Mouse (Mus musculus): ENCODE measurements around the gene Hist2h4. TPM values are rescaled to one million over a fixed set of nuclear protein-coding genes. Genes with fewer than 3 reads are reported as not detected.

Gene Hist2h4
- 6.8 and 9.5 TPM in 2 replicates for polyA plus RNA-seq (2012; rRNA removed)

DNA sequence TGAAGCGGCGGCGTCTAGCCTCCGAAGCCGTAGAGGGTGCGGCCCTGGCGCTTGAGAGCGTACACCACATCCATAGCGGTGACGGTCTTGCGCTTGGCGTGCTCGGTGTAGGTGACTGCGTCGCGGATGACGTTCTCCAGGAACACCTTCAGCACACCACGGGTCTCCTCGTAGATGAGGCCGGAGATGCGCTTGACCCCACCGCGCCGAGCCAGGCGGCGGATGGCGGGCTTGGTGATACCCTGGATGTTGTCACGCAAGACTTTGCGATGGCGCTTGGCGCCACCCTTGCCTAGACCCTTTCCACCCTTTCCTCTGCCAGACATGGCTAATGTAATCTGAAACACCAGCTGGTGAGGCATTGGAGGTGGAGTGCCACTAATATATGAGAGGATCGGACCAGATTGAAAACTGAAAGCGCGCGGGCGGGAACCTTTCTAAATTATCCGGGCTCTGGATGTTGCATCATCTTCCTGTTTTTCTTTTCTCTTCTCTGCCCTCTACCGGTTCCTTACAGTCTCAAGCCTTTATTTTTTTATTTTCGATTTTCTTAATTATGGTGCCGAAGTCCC, at the start of gene Hist2h4:
TSS of gene Hist2h4 (minus strand) at position 333 of the 572 bp plus-strand sequence.

DNA sequence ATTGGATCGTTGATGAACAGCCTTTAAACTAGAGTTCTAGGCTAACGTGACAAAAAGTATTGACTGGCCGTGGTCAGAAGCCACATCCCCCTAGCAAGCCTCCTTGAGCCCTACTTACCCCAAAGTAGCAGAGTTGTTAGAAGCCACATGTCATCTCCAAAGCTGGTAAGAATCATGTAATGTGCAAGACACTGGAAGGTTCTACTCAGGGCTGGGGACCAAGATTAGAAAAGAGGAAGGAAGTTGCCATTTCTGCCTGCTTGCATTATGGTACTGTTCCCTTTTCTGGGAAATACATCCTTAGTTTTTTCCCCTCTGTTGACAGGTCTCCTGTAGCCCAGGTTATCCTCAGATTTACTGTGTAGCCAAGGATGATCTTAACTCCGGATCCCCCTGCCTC, 30.7 kb upstream of the Hist2h4 start, which contains the start of gene Fcgr1:
TSS of gene Fcgr1 (minus strand) at position 183 of the 400 bp plus-strand sequence.

DNA sequence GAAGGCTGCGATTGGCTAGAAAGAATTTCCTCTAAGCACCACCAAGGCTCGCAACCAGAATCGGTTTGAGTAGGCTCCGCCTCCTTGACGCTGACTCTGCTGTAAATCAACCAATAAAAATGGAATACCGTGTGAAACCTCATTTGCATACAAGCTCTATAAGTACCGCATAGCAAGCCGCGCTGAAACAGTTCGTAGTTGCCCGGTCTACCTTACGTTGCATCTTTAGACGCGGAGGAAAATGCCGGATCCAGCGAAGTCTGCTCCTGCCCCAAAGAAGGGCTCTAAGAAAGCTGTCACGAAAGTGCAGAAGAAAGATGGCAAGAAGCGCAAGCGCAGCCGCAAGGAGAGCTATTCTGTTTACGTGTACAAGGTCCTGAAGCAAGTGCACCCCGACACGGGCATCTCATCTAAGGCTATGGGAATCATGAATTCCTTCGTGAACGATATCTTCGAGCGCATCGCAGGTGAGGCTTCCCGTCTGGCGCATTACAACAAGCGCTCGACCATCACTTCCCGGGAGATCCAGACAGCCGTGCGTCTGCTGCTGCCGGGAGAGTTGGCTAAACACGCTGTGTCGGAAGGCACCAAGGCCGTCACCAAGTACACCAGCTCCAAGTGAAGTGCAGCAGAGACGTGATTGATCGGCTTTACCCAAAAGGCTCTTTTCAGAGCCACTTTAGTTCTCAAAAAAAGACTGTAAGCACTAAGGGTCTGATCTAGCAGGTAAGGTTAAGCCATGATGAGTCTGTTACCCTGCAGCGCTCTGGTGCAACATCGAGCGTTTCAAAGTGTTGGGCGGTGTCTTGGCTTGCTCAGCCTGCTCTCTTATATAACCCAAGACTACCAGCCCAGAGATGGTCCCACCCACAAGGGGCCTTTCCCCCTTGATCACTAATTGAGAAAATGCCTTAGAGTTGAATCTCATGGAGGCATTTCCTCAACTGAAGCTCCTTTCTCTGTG, 6.7 kb upstream of the Hist2h4 start, which contains the start of gene Hist2h2bb:
TSS of gene Hist2h2bb (plus strand) at position 242 of the 964 bp plus-strand sequence.

DNA sequence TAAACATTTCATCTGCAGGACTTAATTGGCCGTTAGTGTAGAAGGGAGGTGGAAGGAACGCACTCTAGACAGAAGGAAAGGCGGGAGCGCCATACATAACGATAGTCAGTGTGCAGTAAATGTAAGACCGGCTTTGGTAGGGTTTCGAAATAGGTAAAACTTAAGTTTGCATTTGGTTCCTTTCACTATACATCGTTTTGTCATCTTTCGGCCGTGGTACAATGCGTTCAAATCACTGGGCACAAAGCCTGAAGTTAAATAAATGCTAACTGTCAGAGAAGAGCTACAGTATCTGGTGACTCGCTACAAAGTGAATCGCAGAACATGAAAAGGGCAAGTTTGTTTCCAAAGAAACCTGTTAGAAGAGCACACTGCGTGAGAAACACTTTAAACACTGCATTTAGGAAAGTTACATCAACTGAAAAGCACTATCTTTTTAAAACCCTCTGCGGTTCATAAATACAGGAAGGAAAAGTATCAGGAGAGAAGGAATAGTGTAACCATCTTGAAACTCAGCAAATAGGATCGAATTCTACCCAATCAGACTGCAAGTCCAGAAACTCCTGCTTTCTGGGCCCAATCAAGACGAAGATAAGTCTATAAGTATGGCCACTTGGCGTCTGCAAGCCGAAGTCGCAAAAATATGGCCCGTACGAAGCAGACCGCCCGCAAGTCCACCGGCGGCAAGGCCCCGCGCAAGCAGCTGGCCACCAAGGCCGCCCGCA, 5.1 kb upstream of the Hist2h4 start, which contains the start of gene Hist2h3b:
TSS of gene Hist2h3b (plus strand) at position 604 of the 725 bp plus-strand sequence.

DNA sequence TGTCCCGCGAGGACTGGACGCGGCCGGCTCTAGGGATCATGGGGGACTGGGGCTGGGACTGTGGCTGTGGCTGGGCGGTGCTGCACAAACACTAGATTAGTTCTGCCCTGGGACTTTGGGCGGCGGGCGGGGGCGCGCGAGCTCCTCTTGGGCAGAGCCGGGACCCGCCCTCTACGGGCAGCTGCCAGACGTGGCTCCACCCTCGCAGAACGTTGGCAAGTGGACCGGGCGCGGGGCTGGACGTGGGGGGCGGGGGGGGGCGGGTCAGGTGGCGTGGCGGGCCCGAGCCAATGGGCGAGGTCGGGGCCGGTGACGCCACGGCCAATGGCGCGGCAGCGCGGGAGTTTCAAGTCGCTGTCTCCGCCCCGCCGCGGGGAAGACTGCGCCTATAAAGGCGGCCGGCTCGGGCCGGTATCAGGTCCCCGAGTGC, 16.7 kb downstream of the Hist2h4 start, which contains the start of gene Hist2h3c1:
TSS of gene Hist2h3c1 (plus strand) at position 259 of the 430 bp plus-strand sequence.

DNA sequence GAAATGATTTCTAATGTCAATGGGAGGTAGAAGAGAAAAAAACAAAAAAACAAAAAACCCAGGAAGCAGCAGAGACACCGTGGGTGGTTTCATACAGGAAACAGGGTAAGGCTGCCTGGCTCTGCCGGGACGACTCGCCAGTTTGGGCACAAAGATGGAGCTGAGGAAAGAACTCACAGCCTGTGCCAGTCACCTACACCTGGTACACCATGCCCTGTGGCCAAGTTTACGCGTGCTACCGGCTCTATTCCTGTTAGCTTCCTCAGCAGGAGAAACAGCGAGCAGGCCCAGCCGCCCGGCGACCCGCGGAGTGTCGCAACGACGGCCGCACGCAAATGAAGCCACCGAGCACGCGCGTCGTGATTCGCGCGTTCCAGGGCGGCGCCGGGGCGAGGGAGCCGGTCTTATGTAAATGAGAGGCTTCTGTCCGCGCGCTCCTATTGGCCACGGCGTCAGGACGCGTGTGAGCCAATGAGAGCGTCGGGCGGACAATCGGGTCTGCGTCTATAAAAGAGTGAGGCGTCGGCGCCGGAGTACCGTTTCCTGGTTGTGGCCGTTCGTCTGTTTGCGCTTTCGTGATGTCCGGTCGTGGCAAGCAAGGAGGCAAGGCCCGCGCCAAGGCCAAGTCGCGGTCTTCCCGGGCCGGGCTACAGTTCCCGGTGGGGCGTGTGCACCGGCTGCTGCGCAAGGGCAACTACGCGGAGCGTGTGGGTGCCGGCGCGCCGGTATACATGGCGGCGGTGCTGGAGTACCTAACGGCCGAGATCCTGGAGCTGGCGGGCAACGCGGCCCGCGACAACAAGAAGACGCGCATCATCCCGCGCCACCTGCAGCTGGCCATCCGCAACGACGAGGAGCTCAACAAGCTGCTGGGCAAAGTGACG, 17.9 kb downstream of the Hist2h4 start, which contains the start of gene Hist2h2aa1:
TSS of gene Hist2h2aa1 (plus strand) at position 495 of the 884 bp plus-strand sequence.

DNA sequence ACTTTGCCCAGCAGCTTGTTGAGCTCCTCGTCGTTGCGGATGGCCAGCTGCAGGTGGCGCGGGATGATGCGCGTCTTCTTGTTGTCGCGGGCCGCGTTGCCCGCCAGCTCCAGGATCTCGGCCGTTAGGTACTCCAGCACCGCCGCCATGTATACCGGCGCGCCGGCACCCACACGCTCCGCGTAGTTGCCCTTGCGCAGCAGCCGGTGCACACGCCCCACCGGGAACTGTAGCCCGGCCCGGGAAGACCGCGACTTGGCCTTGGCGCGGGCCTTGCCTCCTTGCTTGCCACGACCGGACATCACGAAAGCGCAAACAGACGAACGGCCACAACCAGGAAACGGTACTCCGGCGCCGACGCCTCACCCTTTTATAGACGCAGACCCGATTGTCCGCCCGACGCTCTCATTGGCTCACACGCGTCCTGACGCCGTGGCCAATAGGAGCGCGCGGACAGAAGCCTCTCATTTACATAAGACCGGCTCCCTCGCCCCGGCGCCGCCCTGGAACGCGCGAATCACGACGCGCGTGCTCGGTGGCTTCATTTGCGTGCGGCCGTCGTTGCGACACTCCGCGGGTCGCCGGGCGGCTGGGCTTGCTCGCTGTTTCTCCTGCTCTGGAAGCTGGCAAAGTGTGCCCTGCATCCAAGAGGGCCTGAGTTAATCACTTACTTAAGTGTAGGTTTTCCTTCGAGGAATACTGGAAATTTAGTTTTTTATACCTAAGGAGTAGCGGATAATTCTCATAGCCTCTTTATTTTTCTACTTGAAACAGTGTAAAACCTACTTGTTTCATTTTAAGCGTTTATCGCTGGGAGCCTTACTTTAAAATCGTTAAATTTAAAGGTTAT, 22.9 kb downstream of the Hist2h4 start, which contains the start of gene Hist2h2aa2:
TSS of gene Hist2h2aa2 (minus strand) at position 328 of the 850 bp plus-strand sequence.

DNA sequence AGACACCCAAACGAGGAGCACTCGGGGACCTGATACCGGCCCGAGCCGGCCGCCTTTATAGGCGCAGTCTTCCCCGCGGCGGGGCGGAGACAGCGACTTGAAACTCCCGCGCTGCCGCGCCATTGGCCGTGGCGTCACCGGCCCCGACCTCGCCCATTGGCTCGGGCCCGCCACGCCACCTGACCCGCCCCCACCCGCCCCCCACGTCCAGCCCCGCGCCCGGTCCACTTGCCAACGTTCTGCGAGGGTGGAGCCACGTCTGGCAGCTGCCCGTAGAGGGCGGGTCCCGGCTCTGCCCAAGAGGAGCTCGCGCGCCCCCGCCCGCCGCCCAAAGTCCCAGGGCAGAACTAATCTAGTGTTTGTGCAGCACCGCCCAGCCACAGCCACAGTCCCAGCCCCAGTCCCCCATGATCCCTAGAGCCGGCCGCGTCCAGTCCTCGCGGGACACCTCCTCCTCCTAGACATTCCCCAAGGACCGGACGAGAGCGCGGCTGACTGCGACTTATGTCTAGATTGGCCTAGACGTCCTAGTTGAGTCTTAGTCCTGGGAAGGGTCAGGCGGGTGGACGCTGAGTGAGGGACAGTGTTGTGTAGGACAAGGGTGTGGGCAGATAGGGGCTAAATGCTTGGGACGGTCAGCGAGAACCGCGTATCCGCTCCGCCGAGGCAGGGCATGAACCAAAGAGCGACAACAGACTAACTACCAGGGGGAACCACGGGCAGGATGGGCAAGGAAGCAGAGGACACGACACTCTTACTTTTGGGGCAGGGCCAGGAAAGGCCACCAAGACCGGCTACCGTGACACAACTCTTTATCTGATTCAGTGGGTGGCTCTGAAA, 23.9 kb downstream of the Hist2h4 start, which contains the start of gene Hist2h3c2:
TSS of gene Hist2h3c2 (minus strand) at position 174 of the 840 bp plus-strand sequence.

DNA sequence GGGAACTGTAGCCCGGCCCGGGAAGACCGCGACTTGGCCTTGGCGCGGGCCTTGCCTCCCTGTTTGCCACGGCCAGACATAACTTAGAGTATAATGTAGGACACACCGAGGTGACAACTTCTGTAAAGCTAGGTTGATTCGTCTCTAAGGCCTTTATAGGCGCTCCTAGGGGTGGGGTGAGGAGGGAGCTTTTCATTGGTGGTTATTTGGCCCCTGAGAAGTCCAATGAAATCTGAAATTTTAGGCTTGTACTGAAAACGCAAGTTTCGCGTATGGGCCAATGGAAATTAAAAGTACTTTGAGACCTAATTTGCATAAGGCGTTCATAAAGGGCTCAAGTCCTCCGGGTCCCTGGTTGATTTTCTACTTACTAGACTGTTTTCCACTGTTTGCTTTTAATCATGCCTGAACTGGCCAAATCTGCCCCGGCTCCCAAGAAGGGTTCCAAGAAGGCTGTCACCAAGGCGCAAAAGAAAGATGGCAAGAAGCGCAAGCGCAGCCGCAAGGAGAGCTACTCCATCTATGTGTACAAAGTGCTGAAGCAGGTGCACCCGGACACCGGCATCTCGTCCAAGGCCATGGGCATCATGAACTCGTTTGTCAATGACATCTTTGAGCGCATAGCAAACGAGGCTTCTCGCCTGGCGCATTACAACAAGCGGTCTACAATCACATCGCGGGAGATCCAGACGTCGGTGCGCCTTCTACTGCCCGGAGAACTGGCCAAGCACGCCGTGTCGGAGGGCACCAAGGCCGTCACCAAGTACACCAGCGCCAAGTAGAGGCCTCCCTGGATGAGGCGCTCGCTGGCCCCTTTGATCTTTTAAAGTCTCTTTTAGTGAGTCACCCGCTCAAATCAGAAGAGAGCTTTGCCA, 42.1 kb downstream of the Hist2h4 start, which contains the start of the genes Hist2h2ac and Hist2h2be:
TSS of gene Hist2h2ac (minus strand) at position 116 of the 875 bp plus-strand sequence.
TSS of gene Hist2h2be (plus strand) at position 355 of the 875 bp plus-strand sequence.

DNA sequence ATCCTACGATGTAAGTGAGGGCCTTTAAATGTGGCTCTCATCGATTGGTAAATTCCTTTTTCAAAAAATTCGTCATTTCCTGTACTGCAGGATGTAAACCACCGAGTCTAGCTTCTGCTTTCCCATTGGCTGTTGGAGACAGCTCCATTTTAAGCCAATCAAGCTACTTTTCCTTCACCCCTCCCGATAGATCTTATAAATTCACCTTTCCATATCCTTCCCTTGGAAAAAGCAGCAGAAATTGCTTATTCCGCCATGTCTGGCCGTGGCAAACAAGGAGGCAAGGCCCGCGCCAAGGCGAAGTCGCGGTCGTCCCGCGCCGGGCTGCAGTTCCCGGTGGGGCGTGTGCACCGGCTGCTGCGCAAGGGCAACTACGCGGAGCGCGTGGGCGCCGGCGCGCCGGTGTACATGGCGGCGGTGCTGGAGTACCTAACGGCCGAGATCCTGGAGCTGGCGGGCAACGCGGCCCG, 43.4 kb downstream of the Hist2h4 start, which contains the start of the genes Bola1 and Hist2h2ab:
TSS of gene Bola1 (minus strand) at position 49 of the 470 bp plus-strand sequence.
TSS of gene Hist2h2ab (plus strand) at position 205 of the 470 bp plus-strand sequence.

Other genes starting within 250 kb of the Hist2h4 start
- 33.9 and 36.1 TPM in 2 replicates for gene Vps45, start 204.8 kb downstream of the Hist2h4 start, polyA plus RNA-seq (2012; rRNA removed)
- 8.3 and 10.5 TPM in 2 replicates for gene Otud7b, start 158.8 kb downstream of the Hist2h4 start, polyA plus RNA-seq (2012; rRNA removed)
- gene Mtmr11, start 101.3 kb downstream of the Hist2h4 start, polyA plus RNA-seq (2012; rRNA removed): 12.5 and 18.8 TPM in 2 replicates
- 101 and 105 TPM in 2 replicates for gene Sf3b4, start 91.0 kb downstream of the Hist2h4 start, polyA plus RNA-seq (2012; rRNA removed)
- 89.5 and 92.3 TPM in 2 replicates for gene Sv2a, start 82.2 kb downstream of the Hist2h4 start, polyA plus RNA-seq (2012; rRNA removed)
- 51.9 and 68.2 TPM in 2 replicates for gene Bola1, start 43.6 kb downstream of the Hist2h4 start, polyA plus RNA-seq (2012; rRNA removed)
- gene Hist2h2ab, start 43.4 kb downstream of the Hist2h4 start, polyA plus RNA-seq (2012; rRNA removed): 1.9 and 3.9 TPM in 2 replicates
- 6.5 and 9.3 TPM in 2 replicates for gene Hist2h2ac, start 42.4 kb downstream of the Hist2h4 start, polyA plus RNA-seq (2012; rRNA removed)
- gene Hist2h2be, start 42.2 kb downstream of the Hist2h4 start, polyA plus RNA-seq (2012; rRNA removed): 12.5 and 17.2 TPM in 2 replicates
- 37.5 and 61.5 TPM in 2 replicates for gene Hist2h3c2, start 24.2 kb downstream of the Hist2h4 start, polyA plus RNA-seq (2012; rRNA removed)
- gene Hist2h2aa2, start 23.0 kb downstream of the Hist2h4 start, polyA plus RNA-seq (2012; rRNA removed): 5.6 and 10.1 TPM in 2 replicates
- 67.5 and 77.3 TPM in 2 replicates for gene Hist2h2aa1, start 17.8 kb downstream of the Hist2h4 start, polyA plus RNA-seq (2012; rRNA removed)
- not detected in 2 replicates for gene Hist2h3c1, start 16.6 kb downstream of the Hist2h4 start, polyA plus RNA-seq (2012; rRNA removed)
- 53.0 and 82.8 TPM in 2 replicates for gene Hist2h3b, start 5.3 kb upstream of the Hist2h4 start, polyA plus RNA-seq (2012; rRNA removed)
- gene Hist2h2bb, start 6.4 kb upstream of the Hist2h4 start, polyA plus RNA-seq (2012; rRNA removed): 10.0 and 13.6 TPM in 2 replicates
- 3.4 and 4.1 TPM in 2 replicates for gene Fcgr1, start 30.7 kb upstream of the Hist2h4 start, polyA plus RNA-seq (2012; rRNA removed)
- gene BC107364, start 189.0 kb upstream of the Hist2h4 start, polyA plus RNA-seq (2012; rRNA removed): not detected in 2 replicates